Mouse (Mus musculus) kidney, postnatal 36 days (tissue): ENCODE data around the gene Lrrk1.

Source experiments
- DNase-seq, 2 experiments: peaks; one replicate each; pipeline ENCODE4 v3.0.0; 2021 to 2022; ENCODE audit warnings: mixed read lengths in 2 of 2

Gene Lrrk1

DNA sequence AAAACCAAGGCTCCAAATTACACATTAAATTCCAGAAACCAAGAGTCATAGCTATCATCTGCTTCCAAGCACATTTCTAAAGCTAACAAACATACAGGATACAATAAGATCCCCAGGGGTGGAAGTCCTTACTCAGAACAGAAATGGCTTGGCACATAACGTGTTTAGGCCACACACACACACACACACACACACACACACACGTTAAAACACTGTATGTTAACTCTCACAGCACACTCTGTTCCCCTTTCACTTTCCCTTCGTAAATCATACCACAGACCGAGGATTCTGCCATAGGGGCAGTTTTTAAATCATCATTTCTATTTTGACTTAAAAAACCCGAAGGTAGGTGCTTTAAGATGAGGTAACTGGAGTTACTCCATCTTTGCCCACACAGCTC lies 3.9 kb downstream of the Lrrk1 start:
- DNase-seq = peak; percentile 24 to 30

DNA sequence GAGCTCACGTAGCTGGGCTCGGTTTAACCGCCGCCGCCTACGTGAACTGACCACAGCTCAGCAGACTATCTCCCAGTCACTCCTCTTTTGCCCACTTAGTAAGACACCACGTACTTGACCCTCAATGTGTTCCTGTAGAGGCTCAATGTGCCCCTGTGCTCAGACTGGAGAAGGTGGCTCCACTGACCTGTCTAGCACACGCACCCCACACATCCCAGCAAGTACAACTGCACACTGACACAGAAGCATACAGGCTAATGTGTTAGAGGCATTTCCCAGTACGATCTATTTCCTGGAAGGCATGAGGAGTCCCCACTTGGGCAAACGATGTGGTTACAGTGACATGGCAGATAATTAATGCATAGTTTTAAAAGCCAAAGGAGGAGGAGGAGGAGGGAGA lies 11.6 kb downstream of the Lrrk1 start:
- no peak for DNase-seq

DNA sequence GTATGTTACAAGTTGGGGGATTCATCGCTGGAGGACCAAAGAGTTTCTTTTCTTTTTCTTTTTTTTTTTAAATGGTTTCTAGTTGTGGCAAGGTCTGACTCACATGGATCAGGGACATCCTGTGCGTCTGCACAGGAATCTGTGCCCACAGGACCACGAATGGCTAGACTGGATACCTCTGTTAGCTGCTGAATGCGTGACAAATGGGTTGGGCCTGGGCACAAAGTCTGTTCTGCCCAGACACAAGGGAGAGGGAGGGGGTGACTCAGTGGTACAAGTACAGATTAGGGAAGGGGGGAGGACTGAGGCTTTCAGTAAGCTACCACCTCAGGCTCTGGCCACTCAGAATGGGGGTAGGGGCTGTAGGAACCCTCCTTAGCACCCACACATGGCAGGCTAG lies 12.4 kb downstream of the Lrrk1 start:
- no peak for DNase-seq

DNA sequence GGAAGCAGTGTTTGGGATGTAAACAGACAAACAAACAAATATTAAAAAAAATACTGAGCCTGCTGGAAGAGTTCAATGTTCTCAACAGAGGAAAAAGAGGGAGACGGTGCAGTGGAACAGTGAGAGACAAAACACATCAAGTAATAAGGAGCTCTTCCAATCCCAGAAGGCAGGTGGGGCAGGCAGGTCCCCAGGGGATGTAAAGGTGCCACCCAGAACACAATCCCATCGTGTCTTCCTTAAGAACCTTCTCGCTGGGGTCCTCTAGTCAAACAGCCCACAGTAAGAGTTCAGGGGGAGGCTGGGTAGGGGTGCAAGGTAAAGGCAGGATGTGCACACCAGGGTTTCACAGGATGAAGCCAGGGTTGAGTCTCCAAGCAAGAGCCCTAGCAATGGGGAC lies 14.8 kb downstream of the Lrrk1 start:
- no peak for DNase-seq

DNA sequence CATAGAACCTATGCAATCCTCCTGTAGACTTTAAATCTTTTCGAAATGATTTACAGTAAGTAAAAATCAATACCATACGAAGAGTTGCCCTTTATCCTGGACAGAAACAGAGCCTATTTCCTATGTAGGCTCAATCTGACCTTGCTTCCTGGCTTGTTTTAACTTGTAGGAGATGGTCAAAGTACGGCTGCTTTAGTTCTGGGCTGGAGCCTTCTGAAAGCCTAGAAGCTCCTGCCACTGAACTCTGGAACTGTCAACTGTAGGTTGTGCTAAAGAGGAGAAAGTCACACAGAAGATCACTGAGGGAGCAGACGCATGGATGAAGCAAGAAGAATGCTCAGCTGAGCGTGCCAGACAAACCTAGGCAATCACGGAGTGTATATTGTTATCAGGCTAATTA lies 17.2 kb downstream of the Lrrk1 start:
- peak in 1 of 2 experiments; percentile 28 for DNase-seq

DNA sequence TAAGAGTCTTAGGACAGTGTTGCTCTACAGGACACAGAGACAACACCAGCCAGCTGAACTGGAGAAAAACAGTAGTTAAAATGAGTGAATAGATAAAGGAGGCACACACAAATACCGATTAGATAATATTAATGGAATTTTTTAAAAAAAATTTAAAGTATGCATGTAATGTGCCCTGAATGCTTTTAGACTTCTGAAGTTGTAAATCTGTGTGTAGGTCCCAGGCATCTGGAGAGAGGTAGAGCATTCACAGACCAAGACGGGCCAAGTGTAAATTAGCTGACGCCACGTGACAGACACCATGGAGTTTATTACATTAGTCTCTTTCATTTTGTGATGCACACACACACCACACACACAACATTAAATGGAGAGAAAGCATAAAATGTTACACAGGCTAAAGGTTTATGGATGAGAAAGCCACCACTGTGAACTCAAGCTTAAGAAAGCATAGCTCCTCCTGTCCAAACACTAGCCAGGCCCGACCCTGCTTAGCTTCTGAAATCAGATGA lies 18.2 kb downstream of the Lrrk1 start:
- DNase-seq = no peak

DNA sequence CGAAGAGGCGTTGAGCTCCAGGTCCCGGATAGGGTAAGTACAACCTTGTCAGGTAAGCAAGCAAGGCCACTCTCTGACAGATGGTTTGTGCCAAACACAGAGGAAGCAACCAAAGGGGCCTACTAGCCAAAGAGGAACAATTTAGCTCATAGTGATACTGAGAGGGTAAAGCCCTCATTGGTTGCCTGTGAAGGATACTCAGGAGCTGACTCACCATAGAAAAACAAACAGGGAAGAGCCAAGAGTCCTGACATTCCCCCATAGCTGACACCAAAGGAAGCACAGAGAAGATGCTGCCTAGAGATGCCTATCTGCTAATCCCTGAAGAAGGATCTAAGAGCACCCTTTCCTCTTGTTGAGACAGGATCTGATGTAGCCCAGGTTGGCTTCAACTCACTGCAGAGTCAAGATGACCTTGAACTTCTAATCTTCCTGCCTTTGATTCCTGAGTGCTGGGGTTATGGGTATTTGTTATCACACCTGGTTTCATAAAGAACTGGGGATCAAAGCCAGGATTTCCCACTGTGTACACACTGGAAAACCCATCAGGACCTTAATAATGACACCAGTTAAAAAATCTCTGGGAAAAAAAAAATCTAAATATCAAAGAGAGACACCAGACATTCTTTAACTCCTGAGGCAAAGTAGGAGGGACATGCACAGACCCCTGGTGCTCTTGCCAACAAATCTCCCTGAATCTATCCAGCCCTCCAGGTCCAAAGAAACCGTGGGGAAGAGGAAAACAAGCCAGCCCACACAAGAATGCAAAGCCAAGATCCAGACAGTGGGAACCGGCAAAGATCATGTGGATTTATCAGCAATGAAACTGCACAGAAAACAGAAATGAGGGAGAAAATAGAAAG lies 18.8 kb downstream of the Lrrk1 start:
- peak in 1 of 2 experiments; percentile 19 for DNase-seq

DNA sequence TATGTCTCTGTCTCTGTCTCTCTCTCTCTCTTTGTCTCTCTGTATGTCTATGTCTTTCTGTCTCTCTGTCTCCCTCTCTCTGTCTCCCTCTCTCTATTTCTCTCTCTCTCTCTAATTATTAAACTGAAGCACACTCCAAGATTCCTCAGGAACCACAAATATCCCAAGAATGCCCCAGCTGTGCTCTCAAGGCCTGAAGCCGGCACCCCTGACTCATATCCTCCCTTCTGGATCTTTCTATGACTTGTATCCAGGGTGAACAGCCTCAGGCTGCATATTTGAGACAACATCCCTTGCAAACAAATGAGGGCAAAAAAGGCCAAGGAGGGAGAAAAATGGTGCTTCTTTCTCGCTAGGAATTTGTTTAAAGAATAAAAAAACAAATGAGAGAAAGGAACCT lies 22.2 kb downstream of the Lrrk1 start, which contains the start of gene Gm10974:
Gm10974 (plus strand) TSS at position 2 of the 400 bp plus-strand sequence.
- peak; percentile 25 to 67 for DNase-seq

DNA sequence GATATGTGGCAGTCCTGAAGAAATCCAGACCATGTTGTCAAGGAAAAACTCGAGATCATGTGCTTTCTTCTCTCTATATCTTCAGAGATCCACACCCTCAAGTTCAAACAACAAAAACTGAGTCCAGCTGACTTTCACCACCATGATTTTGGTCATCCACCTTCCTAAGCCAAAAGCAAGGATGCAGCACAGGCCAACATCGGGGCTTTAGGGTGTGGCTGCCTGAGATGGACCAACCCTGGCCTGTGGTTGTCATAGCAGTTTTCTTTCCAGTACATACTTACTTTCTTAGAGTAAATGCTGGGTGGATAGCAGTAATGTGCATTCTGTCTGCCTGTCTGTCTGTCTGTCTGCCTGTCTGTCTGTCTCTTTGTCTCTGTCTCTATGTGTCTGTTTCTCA lies 22.7 kb downstream of the Lrrk1 start:
- no peak for DNase-seq

DNA sequence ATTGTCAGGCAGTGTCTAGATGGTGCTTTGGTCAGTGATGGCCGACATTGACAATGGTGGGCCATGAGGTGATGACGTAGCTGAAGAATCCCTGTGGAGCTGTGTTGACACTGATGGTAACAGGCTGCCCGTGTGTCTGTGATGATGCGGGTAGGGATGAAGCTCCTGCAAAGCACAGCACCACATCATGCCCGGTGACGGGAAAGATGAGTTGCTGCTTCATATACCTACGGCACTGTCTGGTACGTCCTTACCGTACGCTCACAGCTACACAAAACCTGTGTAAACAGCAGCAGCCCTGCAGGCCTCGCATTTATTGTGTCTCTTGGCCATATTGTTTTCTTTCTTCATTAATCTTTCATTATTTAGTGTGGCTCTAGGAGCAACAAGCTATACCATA lies 23.7 kb downstream of the Lrrk1 start:
- DNase-seq = no peak

DNA sequence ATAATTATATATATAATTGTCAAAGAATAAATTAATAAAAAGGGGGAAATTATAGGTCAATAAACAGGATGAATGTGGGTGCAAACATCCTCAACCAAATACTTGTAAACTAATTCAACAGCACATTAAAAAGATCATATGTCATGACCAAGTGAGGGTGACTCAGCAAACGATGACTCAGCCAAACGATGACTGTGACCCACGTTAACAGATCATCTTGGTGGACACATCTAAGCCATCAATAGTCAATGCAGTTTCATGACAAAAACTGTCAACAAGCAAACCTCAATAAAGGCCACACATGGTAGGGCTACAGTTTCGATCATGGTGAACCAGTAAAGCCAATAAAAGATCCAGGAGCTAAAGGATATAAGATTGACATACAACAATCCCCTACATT lies 29.1 kb downstream of the Lrrk1 start:
- no peak for DNase-seq

DNA sequence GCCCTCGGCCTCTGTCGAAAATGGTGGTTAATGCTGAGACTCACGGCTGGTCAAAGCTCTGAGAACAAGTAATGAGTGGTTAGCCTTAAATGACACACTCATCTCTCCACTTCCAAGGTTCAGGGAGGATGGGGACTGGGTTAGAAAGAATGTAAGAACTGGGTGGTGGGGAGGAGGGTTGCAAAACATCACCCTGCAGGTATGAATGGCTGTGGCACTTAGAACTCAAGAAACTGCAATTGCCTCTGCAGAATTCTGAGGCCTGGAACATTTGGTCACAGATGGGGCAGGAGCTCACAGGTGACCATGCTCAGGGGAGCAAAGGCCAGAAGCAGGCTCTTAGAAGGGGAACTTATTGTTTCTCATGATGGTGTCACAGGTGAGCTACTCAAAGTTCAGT lies 29.7 kb downstream of the Lrrk1 start:
- no peak for DNase-seq

DNA sequence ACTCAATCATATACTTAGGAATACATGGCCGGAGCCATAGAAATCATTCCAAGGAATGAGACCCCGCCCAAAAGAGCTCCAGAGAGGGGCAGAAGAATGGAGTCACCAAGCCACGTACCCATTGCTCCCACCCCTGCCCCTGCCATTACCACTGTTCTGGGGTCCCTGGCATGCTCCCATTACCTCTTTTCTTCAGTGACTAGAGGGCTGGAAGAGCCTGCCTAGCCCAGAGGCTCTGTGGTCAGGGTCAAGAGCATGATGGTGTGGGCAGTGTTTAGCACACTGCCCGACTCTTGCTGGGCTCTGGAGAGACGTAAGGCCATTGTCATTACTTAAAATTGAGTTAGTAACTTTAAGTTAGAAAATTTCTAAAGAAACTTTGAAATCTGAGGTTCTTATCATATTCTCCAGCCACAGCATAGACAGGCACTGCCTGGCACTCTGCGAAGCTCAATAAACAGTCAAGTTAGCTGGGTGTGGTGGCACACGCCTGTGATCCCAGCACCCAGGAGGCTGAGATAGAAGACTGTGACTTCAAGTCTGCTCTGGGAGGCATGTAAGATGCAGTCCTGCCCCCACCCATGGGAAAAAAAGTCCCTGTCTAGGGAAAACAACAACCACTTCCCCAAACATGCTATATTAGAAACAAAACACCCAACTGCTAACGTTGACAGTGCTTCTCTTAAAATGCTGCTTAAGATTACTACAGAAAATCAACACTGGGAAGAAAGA lies 32.2 kb downstream of the Lrrk1 start:
- DNase-seq = no peak

DNA sequence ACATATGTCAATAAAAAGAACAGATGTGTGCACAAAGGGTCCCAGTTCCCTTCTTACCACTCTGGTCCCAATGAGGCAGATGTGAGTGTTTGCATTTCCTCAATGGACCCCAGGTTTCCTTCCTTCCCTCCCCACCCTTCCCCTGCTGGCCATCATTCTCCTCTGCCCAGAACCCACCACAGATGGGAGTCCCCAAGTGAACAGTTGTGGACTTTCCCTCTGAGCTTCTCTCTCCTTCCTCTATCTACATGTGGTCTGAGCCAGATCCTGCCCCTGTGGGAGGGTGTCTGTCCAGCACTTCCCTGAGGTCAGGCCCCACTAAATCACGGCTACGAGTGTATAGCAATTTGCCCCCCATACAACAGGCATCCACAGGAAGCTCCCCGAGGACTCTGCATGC lies 33.2 kb downstream of the Lrrk1 start:
- DNase-seq = no peak

DNA sequence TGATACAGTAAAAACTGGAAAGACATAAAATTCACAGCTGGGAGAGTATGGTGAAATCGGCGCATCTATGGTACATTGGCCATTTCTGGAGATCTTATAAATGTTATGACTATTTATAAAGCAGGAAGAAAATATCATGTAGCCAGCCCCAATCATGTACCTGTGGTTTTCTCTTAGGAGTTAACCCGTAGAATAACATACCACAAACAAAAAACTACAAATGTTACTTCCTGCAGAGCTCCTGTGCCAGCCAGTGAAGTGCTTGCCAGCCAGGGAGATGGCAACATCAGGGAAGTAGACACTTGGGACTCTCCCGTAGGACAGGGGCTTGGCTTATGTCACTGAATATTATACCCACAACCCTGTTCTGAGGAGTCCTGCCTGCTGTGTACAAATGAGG lies 37.1 kb downstream of the Lrrk1 start:
- no peak for DNase-seq

DNA sequence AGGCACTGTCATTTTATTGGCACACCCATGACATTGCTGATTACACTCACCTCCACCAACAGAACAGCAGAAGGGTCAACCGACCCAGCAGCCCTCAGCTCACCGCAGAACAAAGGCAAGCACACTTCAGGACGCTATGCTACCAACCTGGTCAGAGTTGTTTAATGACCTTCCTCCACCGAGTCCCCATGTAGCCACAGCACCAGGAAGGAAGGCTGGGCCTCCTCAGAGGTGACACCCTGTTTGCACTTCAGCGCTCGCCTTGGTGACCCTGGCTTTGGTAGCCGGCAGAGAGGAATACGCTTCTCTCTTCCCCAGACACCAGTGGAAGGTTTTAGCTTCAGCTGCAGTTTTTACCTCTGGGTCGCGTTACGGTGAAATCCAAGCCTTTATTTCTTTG lies 38.5 kb downstream of the Lrrk1 start:
- no peak for DNase-seq

DNA sequence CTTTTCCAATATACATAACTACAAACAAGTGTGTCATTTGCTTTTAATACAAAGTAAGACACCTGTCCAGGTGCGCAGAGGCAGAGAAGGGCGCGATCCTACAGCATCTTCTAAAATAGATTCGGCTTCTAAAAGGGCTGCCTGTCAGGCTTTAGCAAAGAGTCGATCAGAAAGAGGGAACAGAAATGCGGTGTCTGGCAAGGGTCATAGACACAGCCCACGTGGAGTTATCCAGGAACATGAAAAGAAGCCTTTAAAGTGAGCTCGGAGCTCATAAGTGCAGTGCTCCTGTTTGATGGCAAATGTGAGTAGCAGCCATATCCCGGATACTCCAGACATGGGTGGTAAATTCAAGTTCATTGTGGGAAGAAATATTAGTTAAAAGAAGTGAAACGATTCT lies 39.6 kb downstream of the Lrrk1 start:
- no peak for DNase-seq

DNA sequence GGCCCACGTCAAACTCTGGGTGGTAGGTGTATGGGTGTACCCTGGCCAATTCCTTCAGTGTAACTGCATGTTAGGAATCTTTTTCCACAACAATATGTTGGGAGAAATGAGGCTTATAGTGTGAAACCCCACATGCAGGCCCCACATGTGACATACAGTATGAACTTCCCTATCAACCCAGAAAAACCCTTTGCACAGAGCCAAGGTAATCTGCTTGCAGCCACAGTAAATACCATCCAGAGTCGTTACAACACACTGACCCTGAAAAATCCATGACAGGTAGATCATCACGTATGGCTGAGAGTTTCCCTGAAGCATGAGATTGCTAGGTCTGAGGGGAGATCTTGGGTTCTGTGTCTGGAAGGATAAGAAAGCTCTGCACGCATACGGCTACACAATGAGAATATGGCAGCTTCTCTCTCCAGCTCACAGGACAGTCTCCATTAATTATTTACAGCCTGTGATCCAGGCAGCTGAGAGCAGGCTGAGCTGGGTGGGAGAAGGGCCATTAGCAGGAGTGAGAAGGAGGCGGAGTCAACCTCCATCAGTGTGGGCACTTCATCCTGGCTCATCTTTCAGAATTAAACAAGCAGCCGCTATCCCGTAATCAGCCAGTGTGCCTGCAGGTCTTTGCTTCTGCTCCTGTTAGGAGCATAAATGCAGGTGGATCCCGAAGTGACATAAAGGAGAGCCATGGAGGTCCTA lies 41.0 kb downstream of the Lrrk1 start:
- peak in 1 of 2 experiments; percentile 36 for DNase-seq

DNA sequence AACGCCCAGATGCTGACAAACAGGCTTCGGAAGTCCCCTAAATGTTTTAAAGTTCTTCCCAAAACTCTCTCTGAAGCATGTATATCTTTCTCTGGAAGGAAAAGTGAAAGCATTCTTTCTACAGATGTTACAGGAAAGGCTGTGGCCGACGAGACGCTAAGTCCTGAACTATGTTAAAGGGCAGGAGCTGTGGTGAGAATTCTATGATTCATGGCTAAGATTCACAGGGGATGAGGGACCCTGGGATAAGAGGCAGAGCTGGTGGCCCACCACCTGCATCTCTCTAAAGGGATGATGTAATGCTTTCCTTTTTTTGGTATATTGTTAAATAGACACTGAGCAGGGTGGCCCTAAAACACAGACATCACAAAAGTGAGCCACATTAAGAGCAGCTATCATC lies 44.8 kb downstream of the Lrrk1 start:
- DNase-seq = no peak

DNA sequence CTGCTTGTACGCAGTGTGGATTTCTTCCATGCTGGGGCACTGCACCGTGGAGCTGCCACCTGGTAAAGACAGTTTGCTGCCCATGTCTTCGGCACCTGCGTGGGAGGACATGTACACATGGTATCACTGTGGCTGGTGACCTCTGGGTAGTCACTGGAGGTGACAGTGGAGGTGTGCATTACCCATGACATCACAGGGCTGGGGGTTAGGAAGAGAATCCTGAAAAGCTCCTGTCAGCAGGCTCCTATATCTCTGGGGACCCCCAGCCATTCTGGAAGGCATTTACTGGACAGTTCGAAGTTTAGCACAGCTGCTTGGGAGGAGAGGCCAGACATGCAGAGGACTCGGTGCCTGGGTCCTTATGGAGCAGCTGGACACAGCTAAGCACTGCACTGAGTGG lies 45.3 kb downstream of the Lrrk1 start:
- DNase-seq = no peak

DNA sequence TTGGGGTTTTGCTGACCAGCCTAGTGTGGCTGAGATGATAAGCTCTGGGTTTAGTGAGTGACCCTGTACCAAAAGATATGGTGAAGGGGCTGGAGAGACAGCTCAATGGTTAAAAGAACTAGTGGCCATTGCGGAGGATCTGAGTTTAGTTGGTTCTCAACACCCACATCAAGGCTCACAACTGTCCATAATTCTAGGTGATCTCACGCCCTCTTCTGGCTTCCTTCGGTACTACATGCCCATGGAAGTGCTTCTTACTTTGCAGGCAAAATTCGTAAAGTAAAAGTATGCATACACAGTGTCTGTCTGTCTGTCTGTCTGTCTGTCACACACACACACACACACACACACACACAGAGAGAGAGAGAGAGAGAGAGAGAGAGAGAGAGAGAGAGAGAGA lies 45.8 kb downstream of the Lrrk1 start:
- DNase-seq = peak; percentile 62 to 82

DNA sequence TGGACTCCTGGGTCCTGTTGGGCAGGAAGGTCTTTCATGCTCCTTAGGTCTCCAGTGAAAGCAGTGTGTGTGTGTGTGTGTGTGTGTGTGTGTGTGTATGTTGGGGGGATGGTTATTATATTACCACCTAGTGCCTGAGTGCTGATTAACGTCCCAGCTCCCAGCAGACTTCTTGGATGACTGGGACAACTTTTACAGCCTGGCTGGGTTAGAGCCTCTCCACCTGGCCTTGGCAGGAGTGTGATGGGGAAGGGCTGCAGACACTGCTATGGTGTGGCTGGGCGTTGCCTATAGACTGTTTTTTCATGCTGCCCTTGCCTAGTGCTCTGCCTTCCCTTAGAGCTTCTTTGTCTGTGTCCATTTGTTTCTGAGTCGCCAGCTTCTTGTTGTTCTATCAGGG lies 48.1 kb downstream of the Lrrk1 start:
- no peak for DNase-seq

DNA sequence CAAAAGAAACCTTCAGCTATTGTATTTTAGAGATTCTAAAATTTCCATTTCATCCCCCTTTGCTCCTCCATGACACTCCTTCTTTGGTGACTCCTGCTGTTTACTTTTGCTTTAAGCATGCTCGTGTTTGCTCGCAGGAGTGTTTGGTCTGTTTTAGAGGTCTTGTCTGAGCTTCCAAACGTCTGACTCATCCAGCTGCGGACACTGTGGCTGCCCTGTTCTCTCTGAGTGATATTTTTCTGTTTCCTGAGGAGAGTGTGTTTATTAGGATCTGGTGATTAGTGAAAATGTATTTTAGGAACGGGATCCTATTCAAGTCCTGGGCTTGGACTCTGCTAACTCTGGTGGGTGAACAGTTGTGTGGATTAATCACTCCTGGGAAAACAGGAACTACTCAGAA lies 48.5 kb downstream of the Lrrk1 start:
- peak in 1 of 2 experiments; percentile 38 for DNase-seq
